Mouse (Mus musculus) CH12.LX (cell line): ENCODE measurements around the gene Adap1. TPM values are rescaled to one million over a fixed set of nuclear protein-coding genes. Genes with fewer than 3 reads are reported as not detected.

ENCODE experiments used
- DNase-seq: peaks from one replicate; pipeline ENCODE4 v3.0.0-alpha.2; 2013; ENCODE audit errors: extremely low read depth
- H3K27ac ChIP-seq: 2 replicates; pipeline ENCODE4 v1.5.1; 2012; ENCODE audit warnings: low read depth, mild to moderate bottlenecking, control low read depth, moderate library complexity; ENCODE audit not compliant: insufficient read depth
- H3K27me3 ChIP-seq: replicated peaks from 2 replicates; pipeline ENCODE3; 2012; ENCODE audit warnings: inconsistent platforms
- H3K36me3 ChIP-seq, 2 experiments: replicated peaks in 1 of 2; 2 replicates each; pipeline versions ENCODE3 to v1.6.1; 2012; ENCODE audit warnings: inconsistent platforms in 1 of 2, low read length in 1 of 2, mild to moderate bottlenecking in 1 of 2, mixed read lengths in 1 of 2, moderate library complexity in 1 of 2; ENCODE audit not compliant: control insufficient read depth in 1 of 2, insufficient read depth in 1 of 2
- H3K4me1 ChIP-seq, 2 experiments: 2 replicates each; pipeline ENCODE4 v1.6.1; 2012; ENCODE audit warnings: inconsistent platforms in 1 of 2, moderate library complexity in 1 of 2; ENCODE audit not compliant: insufficient read depth in 2 of 2, control insufficient read depth in 1 of 2
- H3K4me2 ChIP-seq: 2 replicates; pipeline ENCODE4 v1.6.1; 2012; ENCODE audit warnings: low read depth, mild to moderate bottlenecking, control low read depth; ENCODE audit not compliant: poor library complexity, insufficient read depth, severe bottlenecking
- H3K4me3 ChIP-seq, 3 experiments: fragments of 150-350 bp in 1 of 3; sonication (generic) in 1 of 3; replicated peaks in 1 of 3; 2 replicates each; pipeline versions ENCODE3 to v1.5.1; 2011 to 2012; ENCODE audit warnings: low read depth in 2 of 3, low read length in 2 of 3, mild to moderate bottlenecking in 2 of 3, moderate library complexity in 2 of 3, control low read depth in 1 of 3, improper control_type of control experiment in 1 of 3, inconsistent platforms in 1 of 3, mixed read lengths in 1 of 3; ENCODE audit not compliant: poor library complexity in 1 of 3
- H3K79me2 ChIP-seq: replicated peaks from 2 replicates; pipeline ENCODE4 v1.6.1; 2012; ENCODE audit warnings: mild to moderate bottlenecking, moderate library complexity; ENCODE audit not compliant: control insufficient read depth, poor library complexity, insufficient read depth, severe bottlenecking; ENCODE audit errors: extremely low read depth
- H3K9ac ChIP-seq: 2 replicates; pipeline ENCODE4 v1.6.1; 2012; ENCODE audit warnings: low read depth, mild to moderate bottlenecking, control low read depth, moderate library complexity; ENCODE audit not compliant: insufficient read depth
- H3K9me3 ChIP-seq: replicated peaks from 2 replicates; pipeline ENCODE3; 2012; ENCODE audit warnings: low read length, inconsistent platforms, mixed read lengths
- BHLHE40 ChIP-seq: IDR thresholded peaks from 2 replicates; pipeline ENCODE4 v1.6.1; 2011; ENCODE audit warnings: mild to moderate bottlenecking, low read depth, low read length, improper control_type of control experiment
- CHD1 ChIP-seq: IDR thresholded peaks from 2 replicates; pipeline ENCODE4 v1.6.1; 2012; ENCODE audit warnings: low read depth, low read length, improper control_type of control experiment, inconsistent platforms
- CHD2 ChIP-seq: IDR thresholded peaks from 2 replicates; pipeline ENCODE4 v1.6.1; 2011; ENCODE audit warnings: low read length, improper control_type of control experiment
- CTCF ChIP-seq, 2 experiments: IDR thresholded peaks in 1 of 2; conservative IDR thresholded peaks in 1 of 2; 2 replicates each; pipeline ENCODE4 v1.5.1; 2011 to 2012; ENCODE audit warnings: low read depth in 2 of 2, low read length in 2 of 2, improper control_type of control experiment in 1 of 2, inconsistent platforms in 1 of 2, mild to moderate bottlenecking in 1 of 2, moderate library complexity in 1 of 2
- E2F4 ChIP-seq: IDR thresholded peaks from 2 replicates; pipeline ENCODE4 v1.6.1; 2011; ENCODE audit warnings: low read depth, low read length, improper control_type of control experiment; ENCODE audit not compliant: insufficient replicate concordance
- ETS1 ChIP-seq: conservative IDR thresholded peaks from 2 replicates; pipeline ENCODE4 v1.6.1; 2012; ENCODE audit warnings: low read depth, mild to moderate bottlenecking, inconsistent platforms, low read length, improper control_type of control experiment, moderate library complexity
- HCFC1 ChIP-seq: IDR thresholded peaks from 2 replicates; pipeline ENCODE4 v1.6.1; 2012; ENCODE audit warnings: low read depth, mild to moderate bottlenecking, inconsistent platforms, low read length, improper control_type of control experiment
- IRF4 ChIP-seq: IDR thresholded peaks from 2 replicates; pipeline ENCODE4 v1.6.1; 2014; ENCODE audit warnings: low read depth, mild to moderate bottlenecking, inconsistent platforms, low read length, improper control_type of control experiment
- JUND ChIP-seq: conservative IDR thresholded peaks from 2 replicates; pipeline ENCODE4 v1.6.1; 2011; ENCODE audit warnings: low read depth, low read length, improper control_type of control experiment
- KAT2A ChIP-seq: IDR thresholded peaks from 2 replicates; pipeline ENCODE4 v1.6.1; 2012; ENCODE audit warnings: low read length, improper control_type of control experiment, inconsistent platforms; ENCODE audit not compliant: insufficient replicate concordance
- MAFK ChIP-seq: IDR thresholded peaks from 2 replicates; pipeline ENCODE4 v1.6.1; 2011; ENCODE audit warnings: low read length, improper control_type of control experiment; ENCODE audit not compliant: insufficient replicate concordance
- MAX ChIP-seq: IDR thresholded peaks from 2 replicates; pipeline ENCODE4 v1.6.1; 2011; ENCODE audit warnings: low read length, improper control_type of control experiment
- MAZ ChIP-seq: IDR thresholded peaks from 2 replicates; pipeline ENCODE4 v1.6.1; 2012; ENCODE audit warnings: low read depth, mild to moderate bottlenecking, inconsistent platforms, low read length, improper control_type of control experiment, moderate library complexity
- MEF2A ChIP-seq: IDR thresholded peaks from 2 replicates; pipeline ENCODE4 v1.6.1; 2014; ENCODE audit warnings: low read depth, mild to moderate bottlenecking, inconsistent platforms, low read length, improper control_type of control experiment, borderline replicate concordance
- MXI1 ChIP-seq: IDR thresholded peaks from 2 replicates; pipeline ENCODE4 v1.6.1; 2011; ENCODE audit warnings: mild to moderate bottlenecking, low read depth, low read length, improper control_type of control experiment
- NELFE ChIP-seq: IDR thresholded peaks from 2 replicates; pipeline ENCODE4 v1.6.1; 2011; ENCODE audit warnings: low read depth, low read length, improper control_type of control experiment
- PAX5 ChIP-seq: IDR thresholded peaks from 2 replicates; pipeline ENCODE4 v1.6.1; 2012; ENCODE audit warnings: low read length, inconsistent platforms, mixed read lengths
- POLR2A ChIP-seq: IDR thresholded peaks from 2 replicates; pipeline ENCODE4 v1.6.1; 2011; ENCODE audit warnings: low read depth, mild to moderate bottlenecking, improper control_type of control experiment, low read length
- POLR2AphosphoS2 ChIP-seq: IDR thresholded peaks from 2 replicates; pipeline ENCODE4 v1.6.1; 2011; ENCODE audit warnings: low read depth, low read length, improper control_type of control experiment
- RCOR1 ChIP-seq: conservative IDR thresholded peaks from 2 replicates; pipeline ENCODE4 v1.6.1; 2012; ENCODE audit warnings: low read depth, mild to moderate bottlenecking, inconsistent platforms, low read length, improper control_type of control experiment
- SIN3A ChIP-seq: IDR thresholded peaks from 2 replicates; pipeline ENCODE4 v1.6.1; 2012; ENCODE audit warnings: low read length, improper control_type of control experiment, inconsistent platforms
- SMC3 ChIP-seq: IDR thresholded peaks from 2 replicates; pipeline ENCODE4 v1.6.1; 2011; ENCODE audit warnings: low read depth, low read length, improper control_type of control experiment
- TBP ChIP-seq: conservative IDR thresholded peaks from 2 replicates; pipeline ENCODE4 v1.6.1; 2011; ENCODE audit warnings: low read depth, low read length, improper control_type of control experiment
- TCF12 ChIP-seq: IDR thresholded peaks from 2 replicates; pipeline ENCODE4 v1.6.1; 2014; ENCODE audit warnings: low read depth, mild to moderate bottlenecking, inconsistent platforms, low read length, improper control_type of control experiment
- UBTF ChIP-seq: IDR thresholded peaks from 2 replicates; pipeline ENCODE4 v1.6.1; 2012; ENCODE audit warnings: low read depth, mild to moderate bottlenecking, inconsistent platforms, low read length, improper control_type of control experiment, moderate library complexity
- USF2 ChIP-seq: conservative IDR thresholded peaks from 2 replicates; pipeline ENCODE4 v1.6.1; 2011; ENCODE audit warnings: low read depth, low read length, improper control_type of control experiment
- ZC3H11A ChIP-seq: IDR thresholded peaks from 2 replicates; pipeline ENCODE4 v1.6.1; 2012; ENCODE audit warnings: low read depth, mild to moderate bottlenecking, inconsistent platforms, low read length, improper control_type of control experiment
- ZKSCAN1 ChIP-seq: IDR thresholded peaks from 2 replicates; pipeline ENCODE4 v1.6.1; 2012; ENCODE audit warnings: low read depth, inconsistent platforms, low read length, improper control_type of control experiment, borderline replicate concordance
- ZMIZ1 ChIP-seq: IDR thresholded peaks from 2 replicates; pipeline ENCODE4 v1.6.1; 2012; ENCODE audit warnings: low read depth, mild to moderate bottlenecking, inconsistent platforms, low read length, improper control_type of control experiment
- dilution Hi-C: fragments of 300-500 bp; cut with MboI; formaldehyde crosslinking; loops from 2 replicates; pipeline ENCODE4 v1.14.3; 2020; ENCODE audit warnings: low sequenced_read_pairs; ENCODE audit not compliant: extremely low pct_unique_long_range_greater_than_20kb, extremely low pct_ligation_motif_present
- in situ Hi-C: fragments of 300-500 bp; cut with MboI; formaldehyde crosslinking; loops from 3 replicates; pipeline ENCODE4 v1.14.3; 2019; ENCODE audit warnings: low sequenced_read_pairs, low pct_ligation_motif_present, low pct_unique_long_range_greater_than_20kb, mixed read lengths
- polyA plus RNA-seq: library from polyadenylated mRNA; unstranded; fragments of >175 nt; gene quantifications from 2 replicates; pipeline ENCODE4 v1.2.1, GENCODE M21; 2012; ENCODE audit warnings: low read depth; ENCODE audit not compliant: insufficient read length
- total RNA-seq, 2 experiments: library from RNA; depleted of rRNA; stranded (reverse); fragments of 300-350 nt in 1 of 2; fragments of >200 nt in 1 of 2; gene quantifications; 2 replicates each; pipeline ENCODE4 v1.2.3; 2012 to 2014

Gene Adap1
- total and polyA plus RNA-seq, 3 experiments: 53.9 to 73.2 (median 70.7) TPM

DNA sequence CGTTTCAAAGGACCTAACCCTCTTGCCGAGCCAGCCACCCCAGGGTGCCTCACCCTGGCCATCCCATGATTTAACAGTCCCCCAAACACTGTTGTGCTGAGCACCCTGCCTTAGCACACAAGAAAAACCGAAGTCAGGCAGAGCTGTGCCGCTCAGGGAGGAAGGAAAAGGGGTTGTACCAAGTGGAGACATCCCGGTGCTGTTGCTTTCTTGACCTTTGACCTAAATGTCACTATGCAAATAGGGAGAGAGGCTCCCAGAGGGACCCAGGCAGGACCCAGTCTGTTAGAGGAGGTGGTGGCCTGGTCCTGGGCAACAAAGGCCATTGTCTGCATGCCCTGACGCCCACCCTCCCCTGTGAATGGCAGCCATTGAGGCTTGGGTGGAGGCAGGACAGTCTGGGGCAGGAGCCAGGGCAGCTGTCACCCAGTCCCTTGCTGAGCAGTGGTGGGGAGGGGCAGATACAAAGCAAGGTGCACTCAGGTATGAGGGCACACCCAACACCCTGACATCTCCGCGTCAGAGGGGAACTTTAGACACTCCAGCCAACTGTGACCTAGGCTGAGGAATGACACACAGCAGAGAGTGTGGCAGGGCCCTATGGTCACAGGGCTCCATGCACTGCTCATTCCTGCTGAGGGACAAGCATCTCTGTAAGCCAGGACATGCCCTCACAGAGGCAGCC is 39.9 kb downstream of the Adap1 start:
- no peak for TF ChIP-seq KAT2A
- no peak for TF ChIP-seq HCFC1
- no peak for TF ChIP-seq SMC3
- TF ChIP-seq UBTF: no peak
- no peak for TF ChIP-seq ETS1
- no peak for TF ChIP-seq RCOR1
- no peak for TF ChIP-seq E2F4
- Histone ChIP-seq H3K4me3 (peak overlapping the region in 1 of 3 experiments; percentile 29), H3K9me3 (peaks cover 18% of the 10 kb centered on the region), H3K27ac (peak overlapping the region; percentile 71), H3K79me2 (no peaks in the 10 kb centered on the region), H3K4me1 (peaks cover 50 to 80% of the 10 kb centered on the region in 2 experiments), H3K4me2 (no peak overlapping the region), H3K36me3 (peaks cover 40 to 82% of the 10 kb centered on the region in 2 experiments), H3K9ac (no peak overlapping the region), H3K27me3 (no peaks in the 10 kb centered on the region)
- in situ Hi-C loops: no loop called here
- peak; percentile 56 for DNase-seq
- dilution Hi-C loops: no loop called here

- DNase-seq: peak; percentile 86
- in situ Hi-C loops (loop anchor here (5.0 kb wide), 1 partner anchor 44 kb away; the partner anchor contains the start of gene Adap1), dilution Hi-C loops (no loop called here)
- no peaks in the 10 kb centered on the region for H3K79me2 ChIP-seq
- peaks cover 48 to 86% of the 10 kb centered on the region in 2 experiments for H3K36me3 ChIP-seq
- peaks cover 48 to 68% of the 10 kb centered on the region in 2 experiments for H3K4me1 ChIP-seq
- H3K27ac ChIP-seq: peak overlapping the region; percentile 74
- no peak overlapping the region for H3K9ac ChIP-seq
- no peaks in the 10 kb centered on the region for H3K27me3 ChIP-seq
- no peak overlapping the region for H3K4me2 ChIP-seq
- H3K4me3 ChIP-seq: peak overlapping the region in 1 of 3 experiments; percentile 7
- peaks cover 16% of the 10 kb centered on the region for H3K9me3 ChIP-seq
- TF ChIP-seq USF2 (no peak), MAFK (peak; percentile 62; the same call in 1 of the 2 replicates), SIN3A (peak; percentile 82), E2F4 (0 out of 2 replicates have a peak, but pooled peaks have one; percentile 39), JUND (peak; percentile 95), ZC3H11A (no peak), ZKSCAN1 (no peak), KAT2A (no peak), POLR2AphosphoS2 (no peak), TBP (0 out of 2 replicates have a peak, but pooled peaks have one; percentile 25), MXI1 (0 out of 2 replicates have a peak, but pooled peaks have one; percentile 54), NELFE (no peak), MAX (peak; percentile 86), MEF2A (peak; percentile 82; the same call in 1 of the 2 replicates), CHD2 (no peak), PAX5 (no peak), MAZ (peak; percentile 24; the same call in 1 of the 2 replicates), BHLHE40 (peak; percentile 87), UBTF (no peak), HCFC1 (no peak), POLR2A (0 out of 2 replicates have a peak, but pooled peaks have one; percentile 19), ETS1 (peak; percentile 85), IRF4 (peak; percentile 91), CHD1 (no peak), CTCF (conservative IDR thresholded peaks at IDR 0.05 in 1 of 2, IDR thresholded peaks at IDR 0.05 in 1 of 2; ENCODE audit: low read depth in 2 of 2, low read length in 2 of 2) (peak in 1 of 2 experiments; percentile 30; a peak in 2 of 4 replicates), ZMIZ1 (no peak), TCF12 (peak; percentile 80)
These were observed 41.8 kb downstream of the Adap1 start for GRCm38 (mm10) chr5:139283460-139284180.
